21 mouse cellular contexts compared by ENCODE assay signal in genomic region chr11:80151541-80151940, GRCm38 (mm10). TPM values are rescaled to one million over a fixed set of nuclear protein-coding genes. Genes with fewer than 3 reads are reported as not detected.
DNase-seq lines count a peak whose midpoint lies in the region; ATAC-seq and TF ChIP-seq lines count a peak whose summit lies in the region.
"Had no signal": no experiment of that assay in that cellular context is flagged by ENCODE, and none has a peak within 500 bp of the region (broad histone marks: within the 10 kb centered on the region; RNA-seq: fewer than 3 reads in every experiment).

No protein-coding gene starts in this region.

- no peak for TF ChIP-seq CTCF in stomach, postnatal 0 days (IDR thresholded peaks at IDR 0.05; ENCODE audit: low read depth)

- ATAC-seq in granulocyte monocyte progenitor cell, adult 5-6 weeks (replicated peaks; ENCODE audit: poor library complexity, severe bottlenecking): peak; percentile 70
- ATAC-seq in stomach, postnatal 0 days (ENCODE audit: low FRiP score, low TSS enrichment): no peak
- ATAC-seq: forebrain, embryonic 15.5 days; hindbrain, embryonic 16.5 days; inflammation-experienced regulatory T-cells, adult 6 months had no signal

- no peak for TF ChIP-seq EP300 in stomach, postnatal 0 days (optimal IDR thresholded peaks at IDR 0.05)

- no peak overlapping the region for H3K4me3 ChIP-seq in stomach, postnatal 0 days (ENCODE audit: low read depth, low read length)
- H3K4me3 ChIP-seq: embryonic facial prominence, embryonic 12.5 days; forebrain, embryonic 15.5 days; heart, embryonic 13.5 days; hindbrain, embryonic 12.5 days had no signal

- no peaks in the 10 kb centered on the region for H3K36me3 ChIP-seq in stomach, postnatal 0 days (ENCODE audit: control insufficient read depth, insufficient read depth, low read length)
- H3K36me3 ChIP-seq: embryonic facial prominence, embryonic 12.5 days; forebrain, embryonic 15.5 days; heart, embryonic 13.5 days; hindbrain, embryonic 12.5 days had no signal

- peak; percentile 72 for DNase-seq in heart, adult 11 months
- DNase-seq in heart, adult 9 months (ENCODE audit: low spot score in 2 of 2): no peak
- DNase-seq in kidney, adult 11 months: peak; percentile 1
- no peak for DNase-seq in kidney, adult 8-10 months
- peak; percentile 61 for DNase-seq in 416B (ENCODE audit: low read depth)
- DNase-seq in stomach, postnatal 0 days (ENCODE audit: low spot score): no peak
- DNase-seq in layer of hippocampus, adult 9-10 months (ENCODE audit: low spot score): no peak
- DNase-seq: adrenal gland, adult 8-10 months; adrenal gland, postnatal 36 days; cerebellum, adult 11 months; cerebellum, adult 8-10 months; cerebellum, postnatal 25 days; gastrocnemius, postnatal 10 days; heart, postnatal 4 days had no signal

- no peaks in the 10 kb centered on the region for H3K4me1 ChIP-seq in stomach, postnatal 0 days (replicated peaks; ENCODE audit: control insufficient read depth, insufficient read depth)

- 0 out of 2 replicates have a peak, but pooled peaks cover 2% of the 10 kb centered on the region for H3K27me3 ChIP-seq in stomach, postnatal 0 days (ENCODE audit: control insufficient read depth, insufficient read depth, low read length)

- WGBS in stomach, postnatal 0 days: 50% methylated on average over 2 of the region's 2 CpGs

- no peak overlapping the region for H3K27ac ChIP-seq in stomach, postnatal 0 days (replicated peaks)
- H3K27ac ChIP-seq: embryonic facial prominence, embryonic 12.5 days; forebrain, embryonic 15.5 days; heart, embryonic 13.5 days; hindbrain, embryonic 12.5 days had no signal

- H3K4me2 ChIP-seq in stomach, postnatal 0 days (replicated peaks; ENCODE audit: low read depth): no peak overlapping the region
- H3K4me2 ChIP-seq: embryonic facial prominence, embryonic 12.5 days; forebrain, embryonic 15.5 days; heart, embryonic 13.5 days; hindbrain, embryonic 12.5 days had no signal

- H3K9ac ChIP-seq in stomach, postnatal 0 days (ENCODE audit: low read length): no peak overlapping the region
- H3K9ac ChIP-seq: embryonic facial prominence, embryonic 12.5 days; forebrain, embryonic 15.5 days; heart, embryonic 13.5 days; hindbrain, embryonic 12.5 days had no signal

- no peaks in the 10 kb centered on the region for H3K9me3 ChIP-seq in stomach, postnatal 0 days (ENCODE audit: control insufficient read depth, low read length)
- H3K9me3 ChIP-seq: embryonic facial prominence, embryonic 12.5 days; forebrain, embryonic 15.5 days; heart, embryonic 13.5 days; hindbrain, embryonic 12.5 days had no signal

RNA-seq across cellular contexts. Expression of gene Adap2, which starts 2.4 kb away (rescaled TPM):
- total RNA-seq in granulocyte monocyte progenitor cell, adult 5-6 weeks (2014; fragmentation: Nextera tagmentation): not detected in 2 replicates
- total RNA-seq in granulocyte monocyte progenitor cell, adult 5-6 weeks (2017): not detected in 2 replicates
- 3.6 and 5.4 TPM in 2 replicates for polyA plus RNA-seq in stomach, postnatal 0 days (2015; fragmentation: Nextera tagmentation; extraction: Ambion mirVana)

RNA-seq across cellular contexts. Expression of gene Tefm, which starts 9.6 kb away (rescaled TPM):
- total RNA-seq in granulocyte monocyte progenitor cell, adult 5-6 weeks (2014; fragmentation: Nextera tagmentation): 23.9 and 27.3 TPM in 2 replicates
- total RNA-seq in granulocyte monocyte progenitor cell, adult 5-6 weeks (2017): 23.1 and 23.8 TPM in 2 replicates
- polyA plus RNA-seq in stomach, postnatal 0 days (2015; fragmentation: Nextera tagmentation; extraction: Ambion mirVana): 18.6 and 20.5 TPM in 2 replicates

RNA-seq across cellular contexts. Expression of gene Rnf135, which starts 32.1 kb away (rescaled TPM):
- total RNA-seq in granulocyte monocyte progenitor cell, adult 5-6 weeks (2014; fragmentation: Nextera tagmentation): 11.1 and 11.8 TPM in 2 replicates
- 3.3 and 6.4 TPM in 2 replicates for total RNA-seq in granulocyte monocyte progenitor cell, adult 5-6 weeks (2017)
- 7.5 and 8.8 TPM in 2 replicates for polyA plus RNA-seq in stomach, postnatal 0 days (2015; fragmentation: Nextera tagmentation; extraction: Ambion mirVana)

RNA-seq across cellular contexts. Expression of gene Rhot1, which starts 57.3 kb away (rescaled TPM):
- 49.8 and 54.1 TPM in 2 replicates for total RNA-seq in granulocyte monocyte progenitor cell, adult 5-6 weeks (2014; fragmentation: Nextera tagmentation)
- total RNA-seq in granulocyte monocyte progenitor cell, adult 5-6 weeks (2017): 44.8 and 58.0 TPM in 2 replicates
- polyA plus RNA-seq in stomach, postnatal 0 days (2015; fragmentation: Nextera tagmentation; extraction: Ambion mirVana): 28.4 and 30.4 TPM in 2 replicates

Comparison
In these comparisons a context has a peak if more than half of its experiments do, and no peak if none do; other contexts are left out.
1. DNase-seq: peak in heart, adult 11 months (single experiment), kidney, adult 11 months (single experiment) and 416B (single experiment); none in heart, adult 9 months (0 of 2), kidney, adult 8-10 months (0 of 2), stomach, postnatal 0 days (single experiment) and layer of hippocampus, adult 9-10 months (single experiment).